Mouse (Mus musculus): ENCODE results near the gene Smad6.
A peak's percentile ranks its signal among the peaks of the same experiment; 100 is the strongest.

Gene Smad6

GRCm38 (mm10) chr9:63982937-63983632, 38.8 kb downstream of the Smad6 start:
- no peak for DNase-seq

- no peak for DNase-seq
These were observed 39.9 kb downstream of the Smad6 start for GRCm38 (mm10) chr9:63981912-63982311.

DNA sequence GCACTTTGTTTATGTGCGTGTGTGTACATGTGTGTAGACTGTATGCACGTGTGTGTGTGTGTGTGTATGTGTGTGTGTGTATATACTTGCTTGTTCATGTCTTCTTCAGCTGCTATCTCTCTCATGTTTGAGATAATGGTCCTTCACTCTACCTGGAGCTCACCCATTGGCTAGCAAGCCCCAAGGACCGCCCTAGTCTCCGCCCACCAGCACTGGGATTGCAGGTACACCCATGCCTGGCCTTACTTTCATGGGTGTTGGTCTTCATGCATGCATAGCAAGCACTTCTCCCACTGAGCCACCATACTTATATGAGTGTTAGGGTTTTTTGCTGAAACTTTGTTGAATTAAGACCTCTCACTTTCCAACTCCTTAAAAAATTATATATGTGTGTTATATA, 40.5 kb downstream of the Smad6 start:
- no peak for DNase-seq

- DNase-seq: no peak
These were observed 41.4 kb downstream of the Smad6 start for GRCm38 (mm10) chr9:63980179-63981086.

GRCm38 (mm10) chr9:63979275-63979674, 42.6 kb downstream of the Smad6 start:
- DNase-seq: no peak

DNA sequence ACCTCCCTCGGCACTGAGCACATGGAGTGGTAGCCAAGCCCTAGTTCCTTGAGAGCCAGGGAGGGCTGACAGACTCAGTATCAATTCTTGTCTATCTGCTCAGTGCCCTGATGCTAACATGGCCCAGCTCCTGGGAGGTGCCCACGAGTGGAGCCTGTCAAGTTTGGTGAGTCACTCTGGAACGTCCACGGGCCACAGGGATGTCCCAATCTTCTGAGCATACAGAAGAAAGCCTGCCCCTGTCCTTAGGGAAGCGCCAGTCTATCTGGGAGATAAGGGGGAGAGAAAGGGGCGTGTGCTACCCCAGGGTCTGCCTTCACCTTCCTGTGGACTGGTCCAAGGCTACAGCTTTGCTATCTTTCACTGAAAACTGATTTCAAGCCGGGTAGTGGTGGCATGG, 43.2 kb downstream of the Smad6 start:
- DNase-seq: no peak

DNA sequence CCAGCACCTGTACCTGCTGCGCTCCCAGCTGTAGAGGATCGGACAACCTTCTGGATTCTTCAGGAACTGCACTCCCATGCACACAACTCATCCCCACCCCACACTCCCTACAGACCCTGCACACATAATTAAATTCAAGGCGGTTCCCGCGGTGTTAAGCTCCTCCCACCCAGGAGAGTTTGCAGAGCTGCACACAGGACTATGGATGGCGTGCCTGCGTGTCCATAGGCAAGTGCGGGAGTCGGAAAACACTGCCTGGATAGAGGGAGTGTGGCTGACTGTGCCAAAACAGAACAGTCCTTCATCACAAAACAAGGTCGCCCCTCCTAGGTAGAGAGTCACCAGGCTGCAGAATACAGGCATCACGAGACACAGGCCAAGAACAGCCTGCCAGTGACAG, 45.9 kb downstream of the Smad6 start:
- DNase-seq: no peak

DNA sequence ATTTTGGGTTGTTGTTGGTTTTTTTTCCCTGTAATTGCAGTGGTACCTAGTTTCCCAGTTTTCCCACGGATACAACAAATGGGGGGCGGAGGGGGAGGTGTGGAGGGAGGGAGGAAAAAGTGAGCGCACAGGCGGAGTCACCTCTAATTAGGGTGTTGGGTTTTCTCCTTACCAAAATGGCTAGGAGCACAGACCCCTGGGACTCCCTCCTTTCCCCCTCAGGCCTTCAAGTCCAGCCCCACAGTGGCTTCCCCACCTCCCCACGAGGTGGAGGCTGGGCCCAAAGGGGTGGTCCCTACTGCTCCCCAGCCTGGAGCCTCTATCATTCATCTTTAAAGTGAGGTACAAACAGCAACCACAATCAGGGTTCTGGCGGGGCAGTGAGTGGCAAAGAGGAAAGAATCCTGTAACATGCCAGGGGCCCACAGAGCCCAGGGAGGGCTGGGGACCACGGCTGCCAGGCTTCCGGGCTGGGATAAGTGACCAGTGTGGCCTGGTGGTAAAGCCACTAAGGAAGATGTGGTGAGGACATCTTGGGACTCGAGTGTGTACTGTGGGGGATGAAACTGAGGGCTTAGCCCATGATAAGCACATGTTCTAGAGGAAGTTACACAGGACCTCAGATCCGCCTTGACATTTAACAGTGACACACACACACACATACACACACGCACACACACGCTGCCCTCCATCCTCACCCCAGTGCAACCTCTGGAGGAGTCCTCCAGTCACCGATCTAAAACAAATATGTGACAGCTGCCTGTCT, 47.4 kb downstream of the Smad6 start:
- DNase-seq: no peak

DNA sequence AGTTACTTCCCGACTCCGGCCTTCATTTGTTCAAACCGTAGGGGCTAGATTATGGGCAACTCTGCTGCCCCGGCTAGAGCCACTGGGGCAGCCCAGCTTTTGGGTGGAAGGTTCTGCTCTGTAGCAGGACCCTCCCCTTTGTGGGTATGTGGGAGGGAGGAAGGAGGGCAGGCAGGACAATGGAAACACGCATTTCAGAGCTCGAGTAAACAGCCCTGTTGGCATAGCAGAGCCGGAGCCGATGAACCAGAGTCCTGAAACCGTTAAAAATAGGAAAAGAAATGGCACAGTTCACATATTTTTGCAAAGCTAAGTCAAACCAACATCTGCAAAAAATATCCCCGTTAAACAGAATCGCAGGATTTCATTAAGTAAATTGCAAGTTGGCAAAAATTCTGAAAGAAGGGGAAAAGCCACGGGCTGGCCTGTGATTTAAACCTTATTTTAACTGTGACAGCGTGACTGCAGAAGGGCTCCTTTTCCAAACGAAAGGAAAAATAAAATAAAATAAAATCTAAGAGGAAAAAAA, 48.1 kb downstream of the Smad6 start:
- no peak for DNase-seq

DNA sequence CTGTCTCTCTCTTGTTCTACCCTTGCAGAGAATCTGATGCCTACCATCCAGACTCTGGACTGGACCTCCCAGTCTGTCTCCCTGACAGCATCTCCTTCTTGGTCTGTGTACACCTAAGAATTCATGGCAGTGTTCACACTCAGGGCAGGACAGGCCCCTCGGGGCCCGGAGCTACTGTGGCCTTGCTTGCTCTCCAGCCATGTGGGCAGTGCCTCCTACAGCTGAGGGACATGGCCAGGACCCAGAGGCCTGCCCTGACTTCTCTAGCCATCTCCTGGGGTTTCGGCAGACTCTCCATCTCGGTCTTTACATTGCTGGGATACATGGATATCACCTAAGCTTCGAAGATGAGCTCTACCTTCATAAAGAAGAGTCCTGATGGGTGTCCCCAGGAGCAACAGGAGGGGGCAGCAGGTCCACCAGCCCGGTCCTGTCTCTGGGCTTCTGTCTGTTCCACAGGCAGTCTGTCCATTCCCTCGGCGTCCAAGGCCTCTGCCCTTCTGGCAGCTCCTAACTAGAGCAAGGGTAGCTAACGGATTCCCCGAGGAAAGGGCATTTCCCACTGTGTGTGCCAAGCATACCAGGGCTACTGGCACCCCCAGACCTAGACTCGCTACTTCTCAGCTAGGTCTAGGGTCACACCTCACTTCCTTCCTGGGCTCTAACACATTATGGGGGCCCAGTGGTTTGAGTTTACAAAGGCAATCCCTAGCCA, 49.1 kb downstream of the Smad6 start:
- no peak for DNase-seq

DNA sequence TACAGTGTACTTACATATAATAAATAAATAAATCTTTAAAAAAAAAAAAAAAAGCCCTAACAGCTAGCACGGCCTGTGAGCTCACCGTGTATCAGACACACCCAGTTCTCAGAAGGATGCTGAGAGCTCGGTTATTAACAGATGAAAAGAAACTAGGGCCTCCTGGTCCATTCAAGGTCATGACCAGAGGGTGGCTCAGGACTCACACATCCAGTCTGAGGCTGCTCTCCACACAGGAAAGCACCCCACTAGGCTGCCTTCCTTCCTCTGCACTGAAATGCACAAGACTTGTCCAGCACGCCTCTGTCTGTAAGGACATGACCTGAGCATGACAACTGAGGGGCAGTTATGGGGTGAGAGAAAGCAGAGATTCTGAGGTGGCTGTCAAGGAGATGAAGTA, 50.3 kb downstream of the Smad6 start:
- no peak for DNase-seq

- no peak for DNase-seq
These were observed 51.0 kb downstream of the Smad6 start for GRCm38 (mm10) chr9:63970836-63971235.

- no peak for DNase-seq
These were observed 51.5 kb downstream of the Smad6 start for GRCm38 (mm10) chr9:63970388-63970787.

- DNase-seq: no peak
These were observed 52.4 kb downstream of the Smad6 start for GRCm38 (mm10) chr9:63969467-63969866.

DNA sequence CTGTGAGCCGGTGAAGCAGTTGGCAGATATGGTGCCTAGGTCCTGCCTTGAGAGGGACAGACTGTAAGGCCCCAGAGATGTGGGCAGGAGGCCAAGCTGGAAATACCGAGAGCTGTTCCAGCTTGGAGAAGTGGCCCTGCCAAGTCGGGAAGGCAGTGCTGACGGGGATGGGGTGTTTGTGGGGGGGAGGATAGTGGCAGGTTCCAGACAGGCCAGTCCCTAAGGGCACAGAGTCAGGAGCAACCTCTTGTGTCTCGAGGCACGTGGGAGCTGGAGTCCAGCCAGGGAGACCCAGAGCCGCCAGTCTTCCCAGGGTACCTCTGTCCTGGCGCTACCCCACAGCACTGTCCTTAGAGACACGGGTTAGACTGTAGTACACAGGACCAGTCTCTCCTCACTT, 53.3 kb downstream of the Smad6 start:
- peak; percentile 83 for DNase-seq

- peak; percentile 16 for DNase-seq
These were observed 54.3 kb downstream of the Smad6 start for GRCm38 (mm10) chr9:63967408-63968172.

DNA sequence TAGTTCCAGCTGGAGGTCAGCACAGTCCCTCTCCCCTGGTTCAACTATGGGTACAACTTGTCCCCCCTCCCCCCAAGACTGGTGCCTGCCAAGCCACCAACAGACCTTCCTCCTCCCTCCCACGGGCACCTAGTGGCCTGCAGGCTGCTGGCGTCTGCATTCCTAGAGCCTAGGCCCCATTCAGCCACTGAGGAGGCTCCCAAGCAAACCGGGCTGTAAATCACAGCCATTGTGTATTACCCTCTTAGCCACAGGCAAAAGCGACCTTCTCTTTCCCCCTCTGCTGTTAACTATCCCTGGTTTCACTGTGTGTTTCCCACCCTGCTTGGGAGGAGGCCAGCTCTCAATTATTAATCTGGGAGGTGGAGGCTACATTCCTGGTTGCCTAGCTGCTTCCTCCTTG, 56.3 kb downstream of the Smad6 start:
- no peak for DNase-seq

- no peak for DNase-seq
These were observed 60.0 kb downstream of the Smad6 start for GRCm38 (mm10) chr9:63961881-63962280.

- no peak for DNase-seq
These were observed 61.1 kb downstream of the Smad6 start for GRCm38 (mm10) chr9:63960829-63961185.

DNA sequence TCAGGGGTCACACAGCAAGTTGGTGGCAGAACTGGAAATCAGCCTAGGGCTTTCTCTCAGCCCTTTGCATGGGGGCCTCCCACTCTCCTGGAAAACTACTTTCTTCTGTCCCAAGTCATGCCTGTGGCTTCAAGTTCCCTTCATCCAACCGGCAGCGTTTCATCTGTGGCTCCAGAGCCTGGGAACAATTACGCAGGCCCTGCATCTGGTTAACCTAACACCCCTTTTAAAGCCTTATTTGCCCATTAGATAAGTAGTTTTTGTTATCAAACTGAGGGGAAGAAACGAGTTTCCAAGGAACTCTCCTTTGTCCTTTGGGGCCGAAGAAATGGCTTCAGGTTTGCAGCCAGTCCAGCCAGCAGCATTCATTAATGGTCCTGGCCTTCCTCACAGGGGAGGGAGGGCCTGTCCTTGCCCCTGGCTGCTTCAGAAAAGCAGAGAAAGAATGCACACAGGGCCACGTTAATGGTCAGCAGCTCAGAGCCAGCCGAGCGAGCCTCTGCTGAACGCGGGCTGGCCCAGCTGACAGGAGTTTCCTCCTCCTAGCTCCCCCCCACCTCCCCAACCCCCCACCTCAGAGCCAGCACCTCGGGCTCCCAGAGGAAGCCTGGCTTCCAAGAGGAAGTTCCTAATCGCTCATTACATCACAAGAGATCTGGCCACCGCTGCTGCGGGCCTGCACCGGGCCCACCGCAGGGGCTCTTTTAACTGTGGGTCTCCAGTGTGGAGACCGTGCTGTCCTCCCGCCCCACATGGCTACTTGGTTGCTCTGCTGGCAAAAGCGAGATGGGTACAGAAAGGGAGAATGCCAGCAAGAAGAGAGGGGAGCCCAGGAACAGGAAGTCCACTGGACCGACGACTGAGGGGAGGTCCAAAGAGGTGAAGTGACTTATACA, 61.7 kb downstream of the Smad6 start:
- DNase-seq: no peak
